Mouse (Mus musculus) left cerebral cortex, postnatal 14 days (tissue): Measurements from ENCODE around the gene Magi1. TPM values are rescaled to one million over a fixed set of nuclear protein-coding genes. Genes with fewer than 3 reads are reported as not detected.
A peak's percentile ranks its signal among the peaks of the same experiment; 100 is the strongest.

ENCODE experiments used
- DNase-seq, 2 experiments: peaks; one replicate each; pipeline ENCODE4 v3.0.0; 2021 to 2022; ENCODE audit warnings: low spot score in 2 of 2, mixed read lengths in 1 of 2
- intact Hi-C: fragments of 180-260 bp; cut with DNase I; formaldehyde crosslinking; loops from one replicate; pipeline ENCODE4 v1.15.1; 2025
- total RNA-seq, 2 experiments: library from RNA; stranded (reverse); gene quantifications; 2 replicates each; pipeline ENCODE4 v1.2.3; 2021

Gene Magi1
- total RNA-seq, 2 experiments from 2014 or later = 80.0 to 80.2 TPM

GRCm38 (mm10) chr6:94176705-94177104 is 107.0 kb downstream of the Magi1 start:
- no peak for DNase-seq
- intact Hi-C loops = no loop called here

GRCm38 (mm10) chr6:94171250-94171649 is 112.5 kb downstream of the Magi1 start:
- DNase-seq = no peak
- intact Hi-C loops = no loop called here

DNA sequence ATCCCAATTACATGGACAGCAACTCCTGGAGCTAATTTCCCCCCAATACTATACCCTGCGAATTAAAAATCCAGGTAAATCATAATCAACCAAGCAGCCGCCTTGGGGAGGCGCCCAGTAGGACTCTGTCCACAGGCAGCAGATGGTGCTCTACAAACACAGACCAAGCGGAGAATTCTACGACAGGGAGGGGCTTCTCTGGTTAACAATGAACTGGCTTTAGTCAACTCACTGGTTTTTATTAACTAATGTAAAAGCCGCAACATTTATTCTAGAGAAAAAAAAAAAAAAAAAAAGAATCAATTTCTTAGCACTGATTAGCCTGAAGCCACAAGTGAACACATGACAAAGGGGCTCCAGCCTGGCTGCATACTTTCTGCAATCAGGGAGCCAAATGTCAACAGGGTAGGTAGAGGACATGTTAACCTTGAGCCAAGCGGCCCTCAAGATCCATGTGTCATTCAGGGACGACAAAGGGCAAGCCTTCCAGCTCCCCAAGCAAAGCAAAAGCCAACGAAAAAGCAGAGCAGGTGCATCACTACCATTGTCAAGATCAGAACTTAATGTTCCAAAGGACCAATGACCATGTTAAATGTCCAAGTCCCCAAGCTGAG is 114.0 kb downstream of the Magi1 start:
- intact Hi-C loops = loop anchor here (10.0 kb wide), 1 partner anchor 115 kb away; the partner anchor contains the start of gene Magi1
- DNase-seq = no peak

DNA sequence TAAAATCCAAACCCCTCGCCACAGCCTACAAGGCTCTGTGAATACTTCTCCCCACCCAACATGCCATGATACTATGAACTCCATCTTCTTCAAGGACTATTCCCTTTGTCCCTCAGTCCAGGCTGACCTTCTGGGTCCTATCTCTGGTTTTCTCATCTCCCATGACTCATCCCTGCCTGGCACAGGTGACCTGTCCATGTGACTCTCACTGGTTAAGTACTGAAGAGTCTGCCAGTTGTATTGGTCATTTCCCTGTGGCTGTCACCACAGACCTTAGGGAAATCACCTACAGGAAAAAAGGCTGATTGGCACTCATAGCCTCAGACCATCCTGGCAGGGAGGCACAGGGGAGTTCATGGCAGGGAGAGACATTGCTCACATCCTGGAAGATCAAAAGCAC is 117.8 kb downstream of the Magi1 start:
- intact Hi-C loops = loop anchor here (10.0 kb wide), 1 partner anchor 119 kb away; the partner anchor contains the start of gene Magi1
- DNase-seq = no peak

- DNase-seq = no peak
- intact Hi-C loops = loop anchor here (10.0 kb wide), 1 partner anchor 120 kb away; the partner anchor contains the start of gene Magi1
Measured at GRCm38 (mm10) chr6:94164753-94165536, 118.8 kb downstream of the Magi1 start.

DNA sequence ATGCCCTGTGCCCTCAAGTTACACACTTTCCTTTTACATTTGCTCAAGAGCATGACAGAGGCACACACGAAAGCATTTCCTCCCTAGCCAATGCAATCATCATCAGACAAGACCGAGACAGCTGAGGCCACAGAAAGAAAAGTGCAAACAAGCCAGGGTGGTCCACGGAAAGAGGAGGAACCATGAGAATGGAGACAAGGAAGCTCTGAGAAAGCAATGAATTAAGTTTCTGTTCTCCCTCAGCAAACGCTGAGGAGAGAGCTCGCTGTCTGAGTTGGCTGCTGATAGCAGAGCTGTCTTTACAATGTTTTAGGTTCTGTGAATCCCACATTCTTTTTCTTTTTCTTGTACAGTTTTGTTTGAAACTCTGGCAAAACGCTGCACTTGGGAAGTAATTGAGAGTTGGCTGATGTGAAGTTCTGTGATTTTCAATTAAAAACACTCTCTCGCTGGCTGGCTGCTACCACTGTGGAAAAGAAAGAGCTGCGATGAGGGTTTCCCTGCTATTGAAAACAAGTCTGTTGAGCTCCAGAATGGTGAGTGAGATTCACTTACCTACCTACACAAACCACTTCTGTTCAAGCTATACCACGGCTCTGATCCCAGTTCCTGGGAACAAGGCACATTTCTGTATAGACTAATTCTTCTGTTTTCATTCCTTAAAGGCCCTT is 120.3 kb downstream of the Magi1 start:
- DNase-seq = peak; percentile 22 to 28
- intact Hi-C loops = loop anchor here (10.0 kb wide), 1 partner anchor 121 kb away; the partner anchor contains the start of gene Magi1

GRCm38 (mm10) chr6:94162918-94163317 is 120.8 kb downstream of the Magi1 start:
- intact Hi-C loops = loop anchor here (10.0 kb wide), 1 partner anchor 122 kb away; the partner anchor contains the start of gene Magi1
- no peak for DNase-seq

- DNase-seq = no peak
- intact Hi-C loops = no loop called here
Measured at GRCm38 (mm10) chr6:94159256-94159655, 124.5 kb downstream of the Magi1 start.

- intact Hi-C loops = no loop called here
Measured at GRCm38 (mm10) chr6:94158119-94158848, 125.4 kb downstream of the Magi1 start.

GRCm38 (mm10) chr6:94155996-94156395 is 127.7 kb downstream of the Magi1 start:
- intact Hi-C loops = no loop called here
- DNase-seq = no peak

More at GRCm38 (mm10) chr6:94158119-94158848, 125.4 kb downstream of the Magi1 start:
- DNase-seq = no peak

GRCm38 (mm10) chr6:94154854-94155601 is 128.7 kb downstream of the Magi1 start:
- DNase-seq = no peak
- intact Hi-C loops = no loop called here

GRCm38 (mm10) chr6:94152881-94153280 is 130.8 kb downstream of the Magi1 start:
- no peak for DNase-seq
- intact Hi-C loops = no loop called here

DNA sequence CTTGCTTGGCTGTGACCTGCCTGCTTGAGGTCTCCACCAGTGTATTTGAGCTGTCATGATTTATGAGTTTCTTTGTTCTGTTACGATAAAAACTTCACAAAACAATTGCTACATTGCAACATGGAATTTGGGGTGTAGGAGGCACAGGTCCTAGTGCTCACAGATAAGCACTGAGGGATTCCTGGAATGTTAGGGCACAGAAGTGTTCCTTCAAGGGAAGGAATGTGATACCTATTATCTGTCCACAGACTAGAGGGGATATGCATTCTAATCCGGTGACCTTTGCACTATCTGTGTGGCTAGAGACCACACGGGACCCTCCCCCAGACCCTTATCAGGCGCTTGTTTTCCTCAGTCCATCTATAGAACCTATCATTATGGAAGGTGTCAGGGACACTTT is 132.8 kb downstream of the Magi1 start:
- intact Hi-C loops = no loop called here
- DNase-seq = no peak

- DNase-seq = peak in 1 of 2 experiments; percentile 22
- intact Hi-C loops = no loop called here
Measured at GRCm38 (mm10) chr6:94149800-94150199, 133.9 kb downstream of the Magi1 start.

DNA sequence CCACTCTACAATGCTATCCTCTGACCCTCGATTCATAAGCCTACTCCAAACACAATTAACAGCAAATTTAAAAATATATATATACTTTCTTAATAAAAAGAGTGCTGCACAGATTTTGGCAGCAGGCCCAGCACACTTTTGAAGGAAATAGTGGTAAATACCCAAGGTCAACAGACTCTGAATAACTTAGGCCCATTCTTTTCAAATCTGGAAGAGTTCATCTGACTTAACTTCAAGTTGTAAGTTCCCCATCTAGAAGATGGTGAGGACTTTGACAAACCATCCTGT is 137.6 kb downstream of the Magi1 start:
- DNase-seq = no peak
- intact Hi-C loops = no loop called here

GRCm38 (mm10) chr6:94145430-94146205 is 138.1 kb downstream of the Magi1 start:
- no peak for DNase-seq
- intact Hi-C loops = no loop called here

DNA sequence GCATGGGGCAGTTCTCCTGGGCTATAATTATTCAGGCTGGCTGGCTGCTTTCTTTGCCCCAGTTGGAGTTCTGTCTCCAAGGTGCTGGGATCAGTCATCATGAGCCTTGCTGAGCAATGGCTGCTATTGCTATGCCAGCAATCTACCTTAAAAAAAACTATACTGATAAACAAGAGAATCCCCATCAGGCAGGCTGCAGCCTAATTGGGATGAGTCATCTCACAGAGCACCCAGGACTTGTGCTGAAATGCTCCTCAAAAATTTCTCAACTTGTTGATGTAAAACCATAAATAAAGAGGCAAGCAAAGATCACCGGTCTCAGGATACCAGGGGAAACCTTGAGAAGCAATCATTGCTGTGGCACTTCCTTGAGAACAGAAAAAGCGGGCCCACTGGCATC is 141.2 kb downstream of the Magi1 start:
- intact Hi-C loops = no loop called here

DNA sequence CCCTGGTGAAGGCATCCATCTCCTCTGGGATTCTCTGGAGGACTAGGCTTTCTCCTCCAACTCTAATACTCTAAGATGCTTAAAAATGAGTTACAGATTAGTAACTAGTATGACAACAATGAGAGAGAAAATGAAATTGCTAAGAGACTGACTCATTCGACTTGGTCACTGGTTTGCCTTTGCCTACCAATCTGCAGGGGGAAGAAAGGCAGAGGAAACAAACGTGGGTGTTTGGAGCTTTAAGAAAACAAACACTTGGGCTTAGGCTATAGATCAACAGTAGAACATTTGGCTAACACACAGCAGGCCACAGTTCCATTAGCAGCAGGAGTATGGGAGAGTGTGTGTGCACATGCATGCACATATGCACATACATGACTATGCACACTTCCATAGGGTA is 142.2 kb downstream of the Magi1 start:
- intact Hi-C loops = no loop called here
- DNase-seq = no peak

More for the DNA sequence above, 141.2 kb downstream of the Magi1 start:
- DNase-seq = no peak
